Mouse (Mus musculus) heart, postnatal 0 days (tissue): Measurements from ENCODE around the gene Acbd5. TPM values are rescaled to one million over a fixed set of nuclear protein-coding genes. Genes with fewer than 3 reads are reported as not detected.

Source experiments
- ATAC-seq: fragments of 200-750 bp; cut with Nextera tagmentation; 2 replicates; pipeline ENCODE4 v1.8.0; 2017; ENCODE audit warnings: low read depth, moderate number of reproducible peaks, moderate library complexity; ENCODE audit not compliant: insufficient read depth
- DNase-seq: peaks from one replicate; pipeline ENCODE4 v3.0.0-alpha.2; 2016; ENCODE audit warnings: low spot score
- H3K27ac ChIP-seq: fragments of 300-500 bp; sonication (generic); 2 replicates; pipeline ENCODE4 v1.5.1; 2014; ENCODE audit warnings: low read depth, mild to moderate bottlenecking
- H3K27me3 ChIP-seq: fragments of 300-500 bp; sonication (generic); 2 replicates; pipeline ENCODE4 v1.6.1; 2014; ENCODE audit warnings: low read length, mixed read lengths; ENCODE audit not compliant: control insufficient read depth, insufficient read depth
- H3K36me3 ChIP-seq: fragments of 300-500 bp; sonication (generic); replicated peaks from 2 replicates; pipeline ENCODE4 v1.6.1; 2014; ENCODE audit warnings: low read length, mixed read lengths; ENCODE audit not compliant: control insufficient read depth, insufficient read depth
- H3K4me1 ChIP-seq: fragments of 300-500 bp; sonication (generic); 2 replicates; pipeline ENCODE4 v1.6.1; 2014; ENCODE audit warnings: antibody characterized with exemption; ENCODE audit not compliant: control insufficient read depth, insufficient read depth
- H3K4me2 ChIP-seq: fragments of 300-500 bp; sonication (generic); 2 replicates; pipeline ENCODE4 v1.6.1; 2014; ENCODE audit warnings: low read depth, mild to moderate bottlenecking, low read length, moderate library complexity
- H3K4me3 ChIP-seq: fragments of 300-500 bp; sonication (generic); 2 replicates; pipeline ENCODE4 v1.5.1; 2014; ENCODE audit warnings: low read depth, low read length
- H3K9ac ChIP-seq: fragments of 300-500 bp; sonication (generic); replicated peaks from 2 replicates; pipeline ENCODE4 v1.6.1; 2014; ENCODE audit warnings: low read depth, low read length, mixed read lengths
- H3K9me3 ChIP-seq: fragments of 300-500 bp; sonication (generic); replicated peaks from 2 replicates; pipeline ENCODE4 v1.6.1; 2016; ENCODE audit warnings: low read length; ENCODE audit not compliant: control insufficient read depth
- CTCF ChIP-seq: IDR thresholded peaks from 2 replicates; pipeline ENCODE4 v1.5.1; 2016; ENCODE audit warnings: antibody characterized with exemption, control low read depth, low read depth
- EP300 ChIP-seq: IDR thresholded peaks from 2 replicates; pipeline ENCODE4 v1.6.1; 2016; ENCODE audit warnings: antibody characterized with exemption, low read depth
- WGBS: fragments of 180-500 bp; shearing (Covaris S2); extraction: QIAGEN DNeasy Blood & Tissue Kit; methylation state at CpG from one replicate; pipeline ENCODE4 v1.1.7; 2014; 5-methylcytosine and 5-hydroxymethylcytosine counted together
- polyA plus RNA-seq: library from polyadenylated mRNA; unstranded; fragments of >200 nt; fragmentation: Nextera tagmentation; extraction: Ambion mirVana; gene quantifications from 2 replicates; pipeline ENCODE4 v1.2.1, GENCODE M21; 2015
- total RNA-seq: library from RNA; depleted of rRNA; stranded (reverse); fragments of >200 nt; gene quantifications from 2 replicates; pipeline ENCODE4 v1.2.3, GENCODE M21; 2014; ENCODE audit warnings: low replicate concordance; rRNA removed

Acbd5 gene
- total RNA-seq = 6.8 and 15.5 TPM in 2 replicates
- 21.5 and 22.2 TPM in 2 replicates for polyA plus RNA-seq

DNA sequence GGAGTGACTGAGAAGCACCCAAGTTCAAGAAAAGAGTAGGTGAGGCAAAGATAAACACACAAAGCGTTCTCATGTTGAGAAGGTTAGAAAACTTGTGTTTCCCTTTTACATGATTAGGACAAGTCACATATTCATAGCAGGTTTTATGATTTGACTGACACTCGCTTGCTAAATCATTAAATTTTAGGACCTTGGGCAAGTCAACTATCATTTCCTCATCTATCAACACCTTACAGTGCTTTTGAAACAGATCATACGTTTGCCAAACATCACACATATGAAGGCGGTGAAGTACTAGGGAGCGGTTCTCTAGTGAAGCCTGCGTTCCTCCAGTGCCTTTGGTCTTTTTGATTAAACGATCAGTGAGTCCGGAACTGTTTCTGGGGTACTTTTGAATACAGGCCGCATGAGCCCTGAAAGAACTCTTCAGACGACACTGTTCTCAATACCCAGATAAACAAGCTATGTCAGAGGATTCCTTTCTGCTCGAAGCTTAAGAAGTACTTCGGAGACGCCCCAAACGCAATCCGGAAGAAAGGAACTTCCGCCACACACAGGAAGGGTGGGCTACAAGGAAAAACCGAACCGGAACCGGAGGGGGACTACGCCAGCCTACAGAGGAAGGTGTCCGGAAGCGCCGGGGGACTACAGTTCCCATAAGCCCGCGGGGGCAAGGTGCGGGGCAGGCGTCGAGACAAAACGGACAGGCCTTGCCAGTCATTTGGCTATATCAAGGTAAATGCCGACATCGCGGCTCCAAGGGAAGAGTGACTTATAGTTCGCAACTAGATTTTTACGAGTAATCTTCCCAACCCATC is at the start of gene Acbd5:
Gene Acbd5 (plus strand): TSS at position 616 of the 818 bp plus-strand sequence.
- no peaks in the 10 kb centered on the region for H3K27me3 ChIP-seq
- 2% methylated on average over 34 of the region's 34 CpGs for WGBS
- H3K4me1 ChIP-seq = no peaks in the 10 kb centered on the region
- H3K27ac ChIP-seq = peak within 1 kb of the TSS; percentile 98
- no peaks in the 10 kb centered on the region for H3K9me3 ChIP-seq
- peak within 1 kb of the TSS; percentile 80 for H3K9ac ChIP-seq
- ATAC-seq (peak; percentile 96), DNase-seq (peak; percentile 97)
- TF ChIP-seq EP300 (peak; percentile 89), CTCF (no peak)
- peak within 1 kb of the TSS; percentile 67 for H3K4me3 ChIP-seq
- H3K4me2 ChIP-seq = peak within 1 kb of the TSS; percentile 99
- no peaks in the 10 kb centered on the region for H3K36me3 ChIP-seq

DNA sequence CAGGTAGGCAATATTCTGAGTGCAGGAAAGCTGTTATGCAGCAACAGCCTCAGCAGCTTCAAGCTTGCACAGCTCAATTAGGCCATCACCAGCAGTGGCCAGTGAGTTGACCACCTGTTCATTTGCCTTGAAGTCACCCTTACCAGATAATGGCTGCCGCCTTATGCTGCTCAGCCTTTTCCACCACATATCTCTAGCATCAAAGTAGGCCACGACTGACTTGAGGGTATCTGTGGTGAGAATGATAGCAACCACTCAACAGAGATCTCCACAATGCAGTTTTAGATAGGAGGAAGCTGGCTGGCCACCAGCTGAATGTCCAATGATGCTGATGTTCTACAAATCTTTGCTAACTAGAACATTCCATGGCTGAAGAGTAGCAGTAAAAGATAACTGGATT is 48.8 kb upstream of the Acbd5 start:
- H3K9ac ChIP-seq = no peak overlapping the region
- DNase-seq = no peak
- TF ChIP-seq CTCF (no peak), EP300 (no peak)
- ATAC-seq = no peak
- H3K4me1 ChIP-seq = 0 out of 2 replicates have a peak, but pooled peaks cover 9% of the 10 kb centered on the region
- H3K9me3 ChIP-seq = no peaks in the 10 kb centered on the region
- H3K4me3 ChIP-seq = no peak overlapping the region
- H3K27ac ChIP-seq = no peak overlapping the region
- H3K4me2 ChIP-seq = no peak overlapping the region
- no peaks in the 10 kb centered on the region for H3K36me3 ChIP-seq
- WGBS = 70% methylated on average over 2 of the region's 2 CpGs
- no peaks in the 10 kb centered on the region for H3K27me3 ChIP-seq

DNA sequence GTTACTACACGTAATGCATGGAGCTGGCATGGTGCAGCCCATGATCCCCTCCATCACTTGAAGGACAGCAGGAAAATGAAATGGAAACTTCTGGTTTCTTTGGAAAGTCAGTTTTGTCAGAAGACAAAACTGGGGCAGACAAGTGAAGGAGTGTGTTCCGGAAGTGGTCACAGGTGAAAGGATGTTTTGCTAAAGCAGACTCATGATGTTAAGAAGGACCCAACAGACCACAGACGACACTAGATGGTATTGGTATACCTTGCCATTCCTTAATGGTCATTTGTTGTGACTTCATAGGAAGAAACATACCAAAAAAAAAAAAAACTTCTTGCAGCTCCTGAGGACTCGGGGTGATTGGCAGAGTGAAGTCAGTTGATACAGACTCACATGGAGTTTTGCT is 46.6 kb upstream of the Acbd5 start:
- DNase-seq (no peak), ATAC-seq (no peak)
- no peak overlapping the region for H3K9ac ChIP-seq
- H3K4me2 ChIP-seq = no peak overlapping the region
- H3K27me3 ChIP-seq = no peaks in the 10 kb centered on the region
- H3K4me1 ChIP-seq = no peaks in the 10 kb centered on the region
- H3K9me3 ChIP-seq = no peaks in the 10 kb centered on the region
- H3K27ac ChIP-seq = no peak overlapping the region
- no peak overlapping the region for H3K4me3 ChIP-seq
- TF ChIP-seq EP300 = no peak
- TF ChIP-seq CTCF = no peak
- WGBS = 87% methylated on average over 4 of the region's 4 CpGs
- no peaks in the 10 kb centered on the region; the same call in 1 of the 2 replicates for H3K36me3 ChIP-seq

DNA sequence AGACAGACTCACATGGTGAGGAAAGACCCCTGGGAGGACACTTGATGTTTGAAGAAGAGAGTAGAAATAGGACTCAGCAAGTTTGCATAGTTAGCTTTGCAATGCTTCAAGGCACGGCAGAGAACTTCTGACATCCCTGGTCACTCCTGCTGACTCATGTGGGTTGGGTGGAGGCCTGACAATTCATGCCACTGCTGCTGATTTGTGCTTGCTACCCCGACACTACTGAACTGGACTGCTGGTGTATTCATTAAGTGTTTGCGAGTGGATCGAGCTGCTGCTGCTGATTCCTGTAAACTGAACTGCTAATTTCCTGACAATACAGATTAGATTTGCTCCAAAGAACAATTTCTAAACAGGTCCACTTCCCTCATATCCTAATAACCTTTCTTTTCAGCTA is 46.2 kb upstream of the Acbd5 start:
- no peak for DNase-seq
- H3K27me3 ChIP-seq = no peaks in the 10 kb centered on the region
- H3K27ac ChIP-seq = 0 out of 2 replicates have a peak overlapping the region, but pooled peaks have one; percentile 30
- TF ChIP-seq EP300 = no peak
- TF ChIP-seq CTCF = no peak
- no peaks in the 10 kb centered on the region; the same call in 1 of the 2 replicates for H3K36me3 ChIP-seq
- no peak overlapping the region for H3K4me3 ChIP-seq
- no peaks in the 10 kb centered on the region for H3K9me3 ChIP-seq
- ATAC-seq = no peak
- WGBS = 17% methylated on average over 4 of the region's 4 CpGs
- no peak overlapping the region for H3K4me2 ChIP-seq
- no peaks in the 10 kb centered on the region for H3K4me1 ChIP-seq
- no peak overlapping the region for H3K9ac ChIP-seq

DNA sequence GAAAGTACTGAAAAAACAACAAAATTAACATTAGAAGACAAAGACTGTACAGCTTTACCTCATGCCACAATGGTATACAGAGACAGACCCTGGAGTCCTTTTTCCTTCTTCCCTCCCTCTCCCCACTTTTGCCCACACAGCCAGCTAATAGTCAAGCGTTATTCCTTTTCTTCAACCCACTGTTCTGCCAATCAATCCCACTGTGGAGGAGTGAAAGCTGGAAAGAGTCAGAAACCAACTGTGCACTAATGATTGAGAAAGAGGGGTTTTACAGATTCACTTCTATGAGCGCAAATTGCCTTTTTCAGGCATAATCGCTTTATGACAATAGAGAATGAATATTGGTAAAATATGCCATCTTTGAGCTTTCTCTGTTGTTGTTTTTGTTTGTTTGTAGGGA is 44.9 kb upstream of the Acbd5 start:
- H3K27me3 ChIP-seq = no peaks in the 10 kb centered on the region
- H3K4me3 ChIP-seq = no peak overlapping the region
- TF ChIP-seq EP300 = no peak
- no peak for TF ChIP-seq CTCF
- no peaks in the 10 kb centered on the region for H3K9me3 ChIP-seq
- 85% methylated on average over 3 of the region's 3 CpGs for WGBS
- no peak for ATAC-seq
- H3K4me2 ChIP-seq = no peak overlapping the region
- no peak overlapping the region for H3K27ac ChIP-seq
- no peaks in the 10 kb centered on the region; the same call in 1 of the 2 replicates for H3K36me3 ChIP-seq
- no peak for DNase-seq
- no peak overlapping the region for H3K9ac ChIP-seq
- H3K4me1 ChIP-seq = peaks cover 3% of the 10 kb centered on the region; the same call in 1 of the 2 replicates
